Mouse (Mus musculus) CH12.LX (cell line): ENCODE data around the gene Amhr2. TPM values are rescaled to one million over a fixed set of nuclear protein-coding genes. Genes with fewer than 3 reads are reported as not detected.
A peak's percentile ranks its signal among the peaks of the same experiment; 100 is the strongest.

ENCODE experiments used
- DNase-seq: peaks from one replicate; pipeline ENCODE4 v3.0.0-alpha.2; 2013; ENCODE audit errors: extremely low read depth
- H3K27ac ChIP-seq: 2 replicates; pipeline ENCODE4 v1.5.1; 2012; ENCODE audit warnings: low read depth, mild to moderate bottlenecking, control low read depth, moderate library complexity; ENCODE audit not compliant: insufficient read depth
- H3K27me3 ChIP-seq: replicated peaks from 2 replicates; pipeline ENCODE3; 2012; ENCODE audit warnings: inconsistent platforms
- H3K36me3 ChIP-seq, 2 experiments: replicated peaks in 1 of 2; 2 replicates each; pipeline versions ENCODE3 to v1.6.1; 2012; ENCODE audit warnings: inconsistent platforms in 1 of 2, low read length in 1 of 2, mild to moderate bottlenecking in 1 of 2, mixed read lengths in 1 of 2, moderate library complexity in 1 of 2; ENCODE audit not compliant: control insufficient read depth in 1 of 2, insufficient read depth in 1 of 2
- H3K4me1 ChIP-seq, 2 experiments: 2 replicates each; pipeline ENCODE4 v1.6.1; 2012; ENCODE audit warnings: inconsistent platforms in 1 of 2, moderate library complexity in 1 of 2; ENCODE audit not compliant: insufficient read depth in 2 of 2, control insufficient read depth in 1 of 2
- H3K4me2 ChIP-seq: 2 replicates; pipeline ENCODE4 v1.6.1; 2012; ENCODE audit warnings: low read depth, mild to moderate bottlenecking, control low read depth; ENCODE audit not compliant: poor library complexity, insufficient read depth, severe bottlenecking
- H3K4me3 ChIP-seq, 3 experiments: fragments of 150-350 bp in 1 of 3; sonication (generic) in 1 of 3; replicated peaks in 1 of 3; 2 replicates each; pipeline versions ENCODE3 to v1.5.1; 2011 to 2012; ENCODE audit warnings: low read depth in 2 of 3, low read length in 2 of 3, mild to moderate bottlenecking in 2 of 3, moderate library complexity in 2 of 3, control low read depth in 1 of 3, improper control_type of control experiment in 1 of 3, inconsistent platforms in 1 of 3, mixed read lengths in 1 of 3; ENCODE audit not compliant: poor library complexity in 1 of 3
- H3K79me2 ChIP-seq: replicated peaks from 2 replicates; pipeline ENCODE4 v1.6.1; 2012; ENCODE audit warnings: mild to moderate bottlenecking, moderate library complexity; ENCODE audit not compliant: control insufficient read depth, poor library complexity, insufficient read depth, severe bottlenecking; ENCODE audit errors: extremely low read depth
- H3K9ac ChIP-seq: 2 replicates; pipeline ENCODE4 v1.6.1; 2012; ENCODE audit warnings: low read depth, mild to moderate bottlenecking, control low read depth, moderate library complexity; ENCODE audit not compliant: insufficient read depth
- H3K9me3 ChIP-seq: replicated peaks from 2 replicates; pipeline ENCODE3; 2012; ENCODE audit warnings: low read length, inconsistent platforms, mixed read lengths
- CHD2 ChIP-seq: IDR thresholded peaks from 2 replicates; pipeline ENCODE4 v1.6.1; 2011; ENCODE audit warnings: low read length, improper control_type of control experiment
- E2F4 ChIP-seq: IDR thresholded peaks from 2 replicates; pipeline ENCODE4 v1.6.1; 2011; ENCODE audit warnings: low read depth, low read length, improper control_type of control experiment; ENCODE audit not compliant: insufficient replicate concordance
- ELF1 ChIP-seq: IDR thresholded peaks from 2 replicates; pipeline ENCODE4 v1.6.1; 2014; ENCODE audit warnings: low read depth, mild to moderate bottlenecking, inconsistent platforms, low read length, improper control_type of control experiment
- EP300 ChIP-seq: IDR thresholded peaks from 2 replicates; pipeline ENCODE4 v1.6.1; 2011; ENCODE audit warnings: low read length, improper control_type of control experiment
- HCFC1 ChIP-seq: IDR thresholded peaks from 2 replicates; pipeline ENCODE4 v1.6.1; 2012; ENCODE audit warnings: low read depth, mild to moderate bottlenecking, inconsistent platforms, low read length, improper control_type of control experiment
- JUND ChIP-seq: conservative IDR thresholded peaks from 2 replicates; pipeline ENCODE4 v1.6.1; 2011; ENCODE audit warnings: low read depth, low read length, improper control_type of control experiment
- MAFK ChIP-seq: IDR thresholded peaks from 2 replicates; pipeline ENCODE4 v1.6.1; 2011; ENCODE audit warnings: low read length, improper control_type of control experiment; ENCODE audit not compliant: insufficient replicate concordance
- MAX ChIP-seq: IDR thresholded peaks from 2 replicates; pipeline ENCODE4 v1.6.1; 2011; ENCODE audit warnings: low read length, improper control_type of control experiment
- MXI1 ChIP-seq: IDR thresholded peaks from 2 replicates; pipeline ENCODE4 v1.6.1; 2011; ENCODE audit warnings: mild to moderate bottlenecking, low read depth, low read length, improper control_type of control experiment
- MYC ChIP-seq: IDR thresholded peaks from 2 replicates; pipeline ENCODE4 v1.6.1; 2011; ENCODE audit warnings: low read depth, mild to moderate bottlenecking, improper control_type of control experiment, low read length
- NRF1 ChIP-seq: IDR thresholded peaks from 2 replicates; pipeline ENCODE4 v1.6.1; 2014; ENCODE audit warnings: low read depth, mild to moderate bottlenecking, inconsistent platforms, low read length, improper control_type of control experiment, moderate library complexity
- PAX5 ChIP-seq: IDR thresholded peaks from 2 replicates; pipeline ENCODE4 v1.6.1; 2012; ENCODE audit warnings: low read length, inconsistent platforms, mixed read lengths
- POLR2A ChIP-seq: IDR thresholded peaks from 2 replicates; pipeline ENCODE4 v1.6.1; 2011; ENCODE audit warnings: low read depth, mild to moderate bottlenecking, improper control_type of control experiment, low read length
- POLR2AphosphoS2 ChIP-seq: IDR thresholded peaks from 2 replicates; pipeline ENCODE4 v1.6.1; 2011; ENCODE audit warnings: low read depth, low read length, improper control_type of control experiment
- RAD21 ChIP-seq: IDR thresholded peaks from 2 replicates; pipeline ENCODE4 v1.6.1; 2011; ENCODE audit warnings: low read depth, mild to moderate bottlenecking, low read length, improper control_type of control experiment, moderate library complexity
- RCOR1 ChIP-seq: conservative IDR thresholded peaks from 2 replicates; pipeline ENCODE4 v1.6.1; 2012; ENCODE audit warnings: low read depth, mild to moderate bottlenecking, inconsistent platforms, low read length, improper control_type of control experiment
- SMC3 ChIP-seq: IDR thresholded peaks from 2 replicates; pipeline ENCODE4 v1.6.1; 2011; ENCODE audit warnings: low read depth, low read length, improper control_type of control experiment
- USF1 ChIP-seq: IDR thresholded peaks from 2 replicates; pipeline ENCODE4 v1.6.1; 2014; ENCODE audit warnings: low read depth, mild to moderate bottlenecking, inconsistent platforms, low read length, improper control_type of control experiment
- dilution Hi-C: fragments of 300-500 bp; cut with MboI; formaldehyde crosslinking; loops from 2 replicates; pipeline ENCODE4 v1.14.3; 2020; ENCODE audit warnings: low sequenced_read_pairs; ENCODE audit not compliant: extremely low pct_unique_long_range_greater_than_20kb, extremely low pct_ligation_motif_present
- in situ Hi-C: fragments of 300-500 bp; cut with MboI; formaldehyde crosslinking; loops from 3 replicates; pipeline ENCODE4 v1.14.3; 2019; ENCODE audit warnings: low sequenced_read_pairs, low pct_ligation_motif_present, low pct_unique_long_range_greater_than_20kb, mixed read lengths
- polyA plus RNA-seq: library from polyadenylated mRNA; unstranded; fragments of >175 nt; gene quantifications from 2 replicates; pipeline ENCODE4 v1.2.1, GENCODE M21; 2012; ENCODE audit warnings: low read depth; ENCODE audit not compliant: insufficient read length
- total RNA-seq, 2 experiments: library from RNA; depleted of rRNA; stranded (reverse); fragments of 300-350 nt in 1 of 2; fragments of >200 nt in 1 of 2; gene quantifications; 2 replicates each; pipeline ENCODE4 v1.2.3; 2012 to 2014

The Amhr2 gene
- total and polyA plus RNA-seq, 3 experiments = not detected

GRCm38 (mm10) chr15:102499370-102499769 is 54.2 kb downstream of the Amhr2 start:
- Histone ChIP-seq H3K9ac (no peak overlapping the region), H3K27ac (no peak overlapping the region), H3K27me3 (no peaks in the 10 kb centered on the region), H3K79me2 (peaks cover 18% of the 10 kb centered on the region), H3K4me3 (no peak overlapping the region), H3K4me2 (no peak overlapping the region), H3K4me1 (no peaks in the 10 kb centered on the region; a peak in 1 of 4 replicates), H3K36me3 (peaks cover 77 to 97% of the 10 kb centered on the region in 2 experiments), H3K9me3 (no peaks in the 10 kb centered on the region)
- DNase-seq = no peak
- TF ChIP-seq POLR2AphosphoS2 = 0 out of 2 replicates have a peak, but pooled peaks have one; percentile 49
- no peak for TF ChIP-seq MAFK
- in situ Hi-C loops (no loop called here), dilution Hi-C loops (no loop called here)

DNA sequence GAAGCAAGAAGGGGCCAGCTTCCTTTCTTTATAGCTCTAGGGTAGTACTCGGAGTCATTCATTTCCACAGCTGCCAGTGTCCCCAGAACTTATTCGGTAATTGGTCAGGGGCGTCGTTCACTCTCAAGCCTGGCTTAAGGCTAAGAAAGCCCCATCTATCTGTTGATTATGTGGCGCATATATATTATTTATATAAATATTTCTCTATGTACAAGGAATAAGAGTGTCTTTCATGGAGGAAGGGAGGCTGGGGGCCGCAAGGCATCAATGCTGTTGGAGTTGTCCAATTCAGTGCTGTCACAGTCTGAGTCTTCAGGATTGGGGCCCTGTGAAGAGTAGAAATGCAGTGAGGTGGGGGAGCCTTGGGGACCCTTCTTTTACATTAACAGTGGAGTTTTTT is 54.7 kb downstream of the Amhr2 start:
- Histone ChIP-seq H3K4me2 (no peak overlapping the region), H3K79me2 (peaks cover 17% of the 10 kb centered on the region), H3K36me3 (peaks cover 76 to 95% of the 10 kb centered on the region in 2 experiments), H3K27ac (no peak overlapping the region), H3K27me3 (no peaks in the 10 kb centered on the region), H3K9ac (no peak overlapping the region), H3K9me3 (no peaks in the 10 kb centered on the region), H3K4me3 (no peak overlapping the region), H3K4me1 (no peaks in the 10 kb centered on the region; a peak in 1 of 4 replicates)
- dilution Hi-C loops (no loop called here), in situ Hi-C loops (no loop called here)
- DNase-seq = no peak
- no peak for TF ChIP-seq RCOR1
- TF ChIP-seq MAFK = no peak
- TF ChIP-seq SMC3 = no peak
- no peak for TF ChIP-seq MXI1
- no peak for TF ChIP-seq NRF1
- TF ChIP-seq EP300 = no peak
- TF ChIP-seq MAX = no peak
- no peak for TF ChIP-seq ELF1
- no peak for TF ChIP-seq PAX5
- TF ChIP-seq CHD2 = no peak
- no peak for TF ChIP-seq RAD21
- TF ChIP-seq JUND = no peak
- no peak for TF ChIP-seq USF1
- TF ChIP-seq HCFC1 = no peak

GRCm38 (mm10) chr15:102500479-102500878 is 55.3 kb downstream of the Amhr2 start:
- no peak overlapping the region for H3K4me2 ChIP-seq
- TF ChIP-seq POLR2A (peak; percentile 31; the same call in 1 of the 2 replicates), E2F4 (no peak), MYC (no peak), HCFC1 (no peak)
- in situ Hi-C loops (no loop called here), dilution Hi-C loops (no loop called here)
- H3K4me1 ChIP-seq = no peaks in the 10 kb centered on the region; a peak in 1 of 4 replicates
- no peak overlapping the region for H3K9ac ChIP-seq
- no peaks in the 10 kb centered on the region for H3K27me3 ChIP-seq
- no peak for DNase-seq
- H3K79me2 ChIP-seq = peaks cover 11% of the 10 kb centered on the region
- H3K9me3 ChIP-seq = no peaks in the 10 kb centered on the region
- H3K36me3 ChIP-seq = peaks cover 78 to 95% of the 10 kb centered on the region in 2 experiments
- no peak overlapping the region for H3K27ac ChIP-seq
- H3K4me3 ChIP-seq = no peak overlapping the region
